Mouse (Mus musculus) embryonic fibroblast, embryonic 13.5 days (primary cell): ENCODE data around the gene Lpo.

Source experiments
- CTCF ChIP-seq: IDR thresholded peaks from 2 replicates; pipeline ENCODE4 v1.5.1; 2011; ENCODE audit warnings: mild to moderate bottlenecking, control low read depth, low read length, moderate library complexity, borderline replicate concordance; ENCODE audit not compliant: insufficient read depth
- POLR2A ChIP-seq: IDR thresholded peaks from 2 replicates; pipeline ENCODE4 v1.6.1; 2011; ENCODE audit warnings: low read depth, mild to moderate bottlenecking, control low read depth, low read length, moderate library complexity

DNA sequence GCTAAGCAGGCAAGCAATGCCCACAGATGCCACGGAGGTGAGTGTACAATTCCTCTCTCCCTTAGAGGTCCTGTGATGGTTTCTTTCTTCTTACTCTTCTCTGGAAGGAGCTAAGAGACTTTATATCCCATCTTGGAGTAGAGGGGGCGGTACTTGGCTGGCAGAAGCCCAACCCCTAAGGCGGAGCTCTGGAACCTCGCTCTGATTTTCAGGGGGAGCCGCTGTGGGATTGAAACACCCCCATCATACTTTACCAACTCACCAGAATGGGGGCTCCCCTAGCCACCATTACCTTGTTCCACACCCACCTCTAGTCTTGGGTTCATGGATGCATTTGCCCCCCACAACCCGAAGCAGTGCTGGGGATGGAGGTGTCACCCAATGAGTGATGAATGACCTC, 47.3 kb upstream of the Lpo start, which contains the start of gene Epx:
- TF ChIP-seq CTCF: no peak
- TF ChIP-seq POLR2A: no peak
